Mouse (Mus musculus): ENCODE results near the gene Sh3bp4.
A peak's percentile ranks its signal among the peaks of the same experiment; 100 is the strongest.

Sh3bp4 gene

GRCm38 (mm10) chr1:89071371-89072142 is 1.3 kb downstream of the Sh3bp4 start:
- DNase-seq = no peak

GRCm38 (mm10) chr1:89072143-89072990 is 2.2 kb downstream of the Sh3bp4 start:
- no peak for DNase-seq

- DNase-seq = no peak
Measured at GRCm38 (mm10) chr1:89073291-89073846, 3.2 kb downstream of the Sh3bp4 start.

- no peak for DNase-seq
Measured at GRCm38 (mm10) chr1:89074678-89075077, 4.5 kb downstream of the Sh3bp4 start.

GRCm38 (mm10) chr1:89075120-89075519 is 4.9 kb downstream of the Sh3bp4 start:
- DNase-seq = no peak

- no peak for DNase-seq
Measured at GRCm38 (mm10) chr1:89076777-89077176, 6.6 kb downstream of the Sh3bp4 start.

- no peak for DNase-seq
Measured at GRCm38 (mm10) chr1:89078240-89078639, 8.0 kb downstream of the Sh3bp4 start.

- no peak for DNase-seq
Measured at GRCm38 (mm10) chr1:89078730-89079129, 8.5 kb downstream of the Sh3bp4 start.

GRCm38 (mm10) chr1:89079239-89079638 is 9.0 kb downstream of the Sh3bp4 start:
- DNase-seq = no peak

- no peak for DNase-seq
Measured at GRCm38 (mm10) chr1:89080371-89080770, 10.2 kb downstream of the Sh3bp4 start.

GRCm38 (mm10) chr1:89080795-89081194 is 10.6 kb downstream of the Sh3bp4 start:
- DNase-seq = no peak

- no peak for DNase-seq
Measured at GRCm38 (mm10) chr1:89081371-89081770, 11.2 kb downstream of the Sh3bp4 start.

- no peak for DNase-seq
Measured at GRCm38 (mm10) chr1:89082171-89082882, 12.1 kb downstream of the Sh3bp4 start.

- no peak for DNase-seq
Measured at GRCm38 (mm10) chr1:89086575-89087153, 16.4 kb downstream of the Sh3bp4 start.

- no peak for DNase-seq
Measured at GRCm38 (mm10) chr1:89088144-89088543, 17.9 kb downstream of the Sh3bp4 start.

GRCm38 (mm10) chr1:89088748-89089288 is 18.6 kb downstream of the Sh3bp4 start:
- DNase-seq = no peak

- DNase-seq = peak; percentile 18 to 32
Measured at GRCm38 (mm10) chr1:89089821-89090600, 19.8 kb downstream of the Sh3bp4 start.

GRCm38 (mm10) chr1:89090676-89091075 is 20.5 kb downstream of the Sh3bp4 start:
- DNase-seq = no peak

- DNase-seq = no peak
Measured at GRCm38 (mm10) chr1:89092019-89092418, 21.8 kb downstream of the Sh3bp4 start.

GRCm38 (mm10) chr1:89092442-89092991 is 22.3 kb downstream of the Sh3bp4 start:
- DNase-seq = peak; percentile 30 to 44

- DNase-seq = no peak
Measured at GRCm38 (mm10) chr1:89093696-89094095, 23.5 kb downstream of the Sh3bp4 start.
